Mouse (Mus musculus) CH12.LX (cell line): ENCODE data around the gene Sept5. TPM values are rescaled to one million over a fixed set of nuclear protein-coding genes. Genes with fewer than 3 reads are reported as not detected.

Experiments
- DNase-seq: peaks from one replicate; pipeline ENCODE4 v3.0.0-alpha.2; 2013; ENCODE audit errors: extremely low read depth
- H3K27ac ChIP-seq: 2 replicates; pipeline ENCODE4 v1.5.1; 2012; ENCODE audit warnings: low read depth, mild to moderate bottlenecking, control low read depth, moderate library complexity; ENCODE audit not compliant: insufficient read depth
- H3K27me3 ChIP-seq: replicated peaks from 2 replicates; pipeline ENCODE3; 2012; ENCODE audit warnings: inconsistent platforms
- H3K36me3 ChIP-seq, 2 experiments: replicated peaks in 1 of 2; 2 replicates each; pipeline versions ENCODE3 to v1.6.1; 2012; ENCODE audit warnings: inconsistent platforms in 1 of 2, low read length in 1 of 2, mild to moderate bottlenecking in 1 of 2, mixed read lengths in 1 of 2, moderate library complexity in 1 of 2; ENCODE audit not compliant: control insufficient read depth in 1 of 2, insufficient read depth in 1 of 2
- H3K4me1 ChIP-seq, 2 experiments: 2 replicates each; pipeline ENCODE4 v1.6.1; 2012; ENCODE audit warnings: inconsistent platforms in 1 of 2, moderate library complexity in 1 of 2; ENCODE audit not compliant: insufficient read depth in 2 of 2, control insufficient read depth in 1 of 2
- H3K4me2 ChIP-seq: 2 replicates; pipeline ENCODE4 v1.6.1; 2012; ENCODE audit warnings: low read depth, mild to moderate bottlenecking, control low read depth; ENCODE audit not compliant: poor library complexity, insufficient read depth, severe bottlenecking
- H3K4me3 ChIP-seq, 3 experiments: fragments of 150-350 bp in 1 of 3; sonication (generic) in 1 of 3; replicated peaks in 1 of 3; 2 replicates each; pipeline versions ENCODE3 to v1.5.1; 2011 to 2012; ENCODE audit warnings: low read depth in 2 of 3, low read length in 2 of 3, mild to moderate bottlenecking in 2 of 3, moderate library complexity in 2 of 3, control low read depth in 1 of 3, improper control_type of control experiment in 1 of 3, inconsistent platforms in 1 of 3, mixed read lengths in 1 of 3; ENCODE audit not compliant: poor library complexity in 1 of 3
- H3K79me2 ChIP-seq: replicated peaks from 2 replicates; pipeline ENCODE4 v1.6.1; 2012; ENCODE audit warnings: mild to moderate bottlenecking, moderate library complexity; ENCODE audit not compliant: control insufficient read depth, poor library complexity, insufficient read depth, severe bottlenecking; ENCODE audit errors: extremely low read depth
- H3K9ac ChIP-seq: 2 replicates; pipeline ENCODE4 v1.6.1; 2012; ENCODE audit warnings: low read depth, mild to moderate bottlenecking, control low read depth, moderate library complexity; ENCODE audit not compliant: insufficient read depth
- H3K9me3 ChIP-seq: replicated peaks from 2 replicates; pipeline ENCODE3; 2012; ENCODE audit warnings: low read length, inconsistent platforms, mixed read lengths
- BHLHE40 ChIP-seq: IDR thresholded peaks from 2 replicates; pipeline ENCODE4 v1.6.1; 2011; ENCODE audit warnings: mild to moderate bottlenecking, low read depth, low read length, improper control_type of control experiment
- CTCF ChIP-seq, 2 experiments: IDR thresholded peaks in 1 of 2; conservative IDR thresholded peaks in 1 of 2; 2 replicates each; pipeline ENCODE4 v1.5.1; 2011 to 2012; ENCODE audit warnings: low read depth in 2 of 2, low read length in 2 of 2, improper control_type of control experiment in 1 of 2, inconsistent platforms in 1 of 2, mild to moderate bottlenecking in 1 of 2, moderate library complexity in 1 of 2
- E2F4 ChIP-seq: IDR thresholded peaks from 2 replicates; pipeline ENCODE4 v1.6.1; 2011; ENCODE audit warnings: low read depth, low read length, improper control_type of control experiment; ENCODE audit not compliant: insufficient replicate concordance
- ETS1 ChIP-seq: conservative IDR thresholded peaks from 2 replicates; pipeline ENCODE4 v1.6.1; 2012; ENCODE audit warnings: low read depth, mild to moderate bottlenecking, inconsistent platforms, low read length, improper control_type of control experiment, moderate library complexity
- IRF4 ChIP-seq: IDR thresholded peaks from 2 replicates; pipeline ENCODE4 v1.6.1; 2014; ENCODE audit warnings: low read depth, mild to moderate bottlenecking, inconsistent platforms, low read length, improper control_type of control experiment
- JUN ChIP-seq: IDR thresholded peaks from 2 replicates; pipeline ENCODE4 v1.6.1; 2011; ENCODE audit warnings: low read depth, mild to moderate bottlenecking, low read length, improper control_type of control experiment, moderate library complexity; ENCODE audit not compliant: insufficient read depth
- MAFK ChIP-seq: IDR thresholded peaks from 2 replicates; pipeline ENCODE4 v1.6.1; 2011; ENCODE audit warnings: low read length, improper control_type of control experiment; ENCODE audit not compliant: insufficient replicate concordance
- MAX ChIP-seq: IDR thresholded peaks from 2 replicates; pipeline ENCODE4 v1.6.1; 2011; ENCODE audit warnings: low read length, improper control_type of control experiment
- MAZ ChIP-seq: IDR thresholded peaks from 2 replicates; pipeline ENCODE4 v1.6.1; 2012; ENCODE audit warnings: low read depth, mild to moderate bottlenecking, inconsistent platforms, low read length, improper control_type of control experiment, moderate library complexity
- MEF2A ChIP-seq: IDR thresholded peaks from 2 replicates; pipeline ENCODE4 v1.6.1; 2014; ENCODE audit warnings: low read depth, mild to moderate bottlenecking, inconsistent platforms, low read length, improper control_type of control experiment, borderline replicate concordance
- MYC ChIP-seq: IDR thresholded peaks from 2 replicates; pipeline ENCODE4 v1.6.1; 2011; ENCODE audit warnings: low read depth, mild to moderate bottlenecking, improper control_type of control experiment, low read length
- NELFE ChIP-seq: IDR thresholded peaks from 2 replicates; pipeline ENCODE4 v1.6.1; 2011; ENCODE audit warnings: low read depth, low read length, improper control_type of control experiment
- NRF1 ChIP-seq: IDR thresholded peaks from 2 replicates; pipeline ENCODE4 v1.6.1; 2014; ENCODE audit warnings: low read depth, mild to moderate bottlenecking, inconsistent platforms, low read length, improper control_type of control experiment, moderate library complexity
- POLR2AphosphoS2 ChIP-seq: IDR thresholded peaks from 2 replicates; pipeline ENCODE4 v1.6.1; 2011; ENCODE audit warnings: low read depth, low read length, improper control_type of control experiment
- RCOR1 ChIP-seq: conservative IDR thresholded peaks from 2 replicates; pipeline ENCODE4 v1.6.1; 2012; ENCODE audit warnings: low read depth, mild to moderate bottlenecking, inconsistent platforms, low read length, improper control_type of control experiment
- SIN3A ChIP-seq: IDR thresholded peaks from 2 replicates; pipeline ENCODE4 v1.6.1; 2012; ENCODE audit warnings: low read length, improper control_type of control experiment, inconsistent platforms
- SMC3 ChIP-seq: IDR thresholded peaks from 2 replicates; pipeline ENCODE4 v1.6.1; 2011; ENCODE audit warnings: low read depth, low read length, improper control_type of control experiment
- TBP ChIP-seq: conservative IDR thresholded peaks from 2 replicates; pipeline ENCODE4 v1.6.1; 2011; ENCODE audit warnings: low read depth, low read length, improper control_type of control experiment
- USF1 ChIP-seq: IDR thresholded peaks from 2 replicates; pipeline ENCODE4 v1.6.1; 2014; ENCODE audit warnings: low read depth, mild to moderate bottlenecking, inconsistent platforms, low read length, improper control_type of control experiment
- dilution Hi-C: fragments of 300-500 bp; cut with MboI; formaldehyde crosslinking; loops from 2 replicates; pipeline ENCODE4 v1.14.3; 2020; ENCODE audit warnings: low sequenced_read_pairs; ENCODE audit not compliant: extremely low pct_unique_long_range_greater_than_20kb, extremely low pct_ligation_motif_present
- in situ Hi-C: fragments of 300-500 bp; cut with MboI; formaldehyde crosslinking; loops from 3 replicates; pipeline ENCODE4 v1.14.3; 2019; ENCODE audit warnings: low sequenced_read_pairs, low pct_ligation_motif_present, low pct_unique_long_range_greater_than_20kb, mixed read lengths
- polyA plus RNA-seq: library from polyadenylated mRNA; unstranded; fragments of >175 nt; gene quantifications from 2 replicates; pipeline ENCODE4 v1.2.1, GENCODE M21; 2012; ENCODE audit warnings: low read depth; ENCODE audit not compliant: insufficient read length
- total RNA-seq, 2 experiments: library from RNA; depleted of rRNA; stranded (reverse); fragments of 300-350 nt in 1 of 2; fragments of >200 nt in 1 of 2; gene quantifications; 2 replicates each; pipeline ENCODE4 v1.2.3; 2012 to 2014

Sept5 gene
- total and polyA plus RNA-seq, 3 experiments, result 0.56 to 3.9 (median 0.63) TPM

DNA sequence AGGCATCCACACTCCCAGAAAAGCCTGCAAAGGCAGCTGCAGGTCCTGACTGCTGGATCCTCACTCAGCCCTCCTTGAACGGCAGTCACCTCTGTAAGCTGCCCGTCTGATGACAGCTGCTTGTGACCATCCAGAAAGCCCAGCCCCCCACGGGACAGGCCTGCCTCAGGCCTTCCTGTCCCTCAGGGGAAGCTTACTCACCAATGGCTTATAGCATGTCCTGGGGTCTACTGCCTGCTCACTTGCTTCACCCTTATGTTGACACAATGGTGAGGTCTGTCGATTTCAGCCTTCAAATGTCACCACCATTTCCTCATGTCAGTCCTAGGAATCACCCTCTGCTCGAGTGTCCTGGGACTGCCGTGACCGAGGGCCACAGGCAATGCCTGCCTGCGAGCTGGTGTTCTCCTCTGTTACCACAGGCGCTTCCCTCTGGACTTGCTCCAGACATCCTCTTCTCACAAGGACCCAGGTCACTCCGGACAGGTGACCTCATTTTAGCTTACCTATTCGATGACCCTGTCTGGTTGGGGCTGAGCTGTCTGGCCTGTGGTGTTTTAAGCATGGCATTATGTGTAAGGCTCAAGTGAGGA is 13.7 kb upstream of the Sept5 start:
- no peak for DNase-seq
- in situ Hi-C loops, result no loop called here
- Histone ChIP-seq H3K27me3 (peaks cover 56% of the 10 kb centered on the region), H3K79me2 (no peaks in the 10 kb centered on the region), H3K4me2 (no peak overlapping the region), H3K4me3 (no peak overlapping the region), H3K27ac (no peak overlapping the region), H3K9me3 (peaks cover 5% of the 10 kb centered on the region), H3K36me3 (no peaks in the 10 kb centered on the region), H3K9ac (no peak overlapping the region), H3K4me1 (no peaks in the 10 kb centered on the region)
- TF ChIP-seq POLR2AphosphoS2 (no peak), NELFE (no peak), TBP (no peak), E2F4 (no peak), MAZ (no peak), MAFK (no peak), MAX (no peak), MEF2A (no peak), NRF1 (no peak), IRF4 (no peak), SMC3 (no peak)
- dilution Hi-C loops, result no loop called here

- no peak overlapping the region for H3K4me3 ChIP-seq
Measured at GRCm38 (mm10) chr16:18642897-18643296, 13.1 kb upstream of the Sept5 start.

GRCm38 (mm10) chr16:18642291-18642690 is 12.5 kb upstream of the Sept5 start:
- Histone ChIP-seq H3K27ac (no peak overlapping the region), H3K4me1 (no peaks in the 10 kb centered on the region), H3K4me3 (no peak overlapping the region), H3K9me3 (no peaks in the 10 kb centered on the region), H3K27me3 (peaks cover 57% of the 10 kb centered on the region), H3K36me3 (no peaks in the 10 kb centered on the region), H3K4me2 (no peak overlapping the region), H3K79me2 (no peaks in the 10 kb centered on the region), H3K9ac (no peak overlapping the region)
- dilution Hi-C loops (no loop called here), in situ Hi-C loops (no loop called here)
- DNase-seq, result no peak
- no peak for TF ChIP-seq SMC3
- no peak for TF ChIP-seq POLR2AphosphoS2
- TF ChIP-seq NRF1, result no peak
- no peak for TF ChIP-seq USF1
- TF ChIP-seq JUN, result no peak
- no peak for TF ChIP-seq RCOR1
- no peak for TF ChIP-seq SIN3A
- TF ChIP-seq BHLHE40, result no peak
- no peak for TF ChIP-seq MEF2A
- TF ChIP-seq MYC, result no peak
- TF ChIP-seq ETS1, result no peak

More at GRCm38 (mm10) chr16:18642897-18643296, 13.1 kb upstream of the Sept5 start:
- H3K9me3 ChIP-seq, result no peaks in the 10 kb centered on the region
- peaks cover 56% of the 10 kb centered on the region for H3K27me3 ChIP-seq
- no peaks in the 10 kb centered on the region for H3K79me2 ChIP-seq
- in situ Hi-C loops, result no loop called here
- no peaks in the 10 kb centered on the region for H3K36me3 ChIP-seq
- H3K9ac ChIP-seq, result no peak overlapping the region
- dilution Hi-C loops, result no loop called here
- H3K4me1 ChIP-seq, result no peaks in the 10 kb centered on the region
- no peak for DNase-seq
- TF ChIP-seq MAZ, result no peak
- no peak for TF ChIP-seq CTCF (conservative IDR thresholded peaks at IDR 0.05 in 1 of 2, IDR thresholded peaks at IDR 0.05 in 1 of 2; ENCODE audit: low read depth in 2 of 2, low read length in 2 of 2)
- TF ChIP-seq, all 38 proteins: peak for 0
- Histone ChIP-seq H3K27ac (no peak overlapping the region), H3K4me2 (no peak overlapping the region)
